Mouse (Mus musculus) limb, embryonic 12.5 days (tissue): ENCODE measurements at regions not wholly inside any gene's neighbourhood (a gene's known extent, or its start where the extent isn't known, plus 50 kb on each side); places are given as distances from the start of the nearest gene placed in this dataset.

Experiments used
- ATAC-seq: fragments of 200-750 bp; cut with Nextera tagmentation; 2 replicates; pipeline ENCODE4 v1.8.0; 2017; ENCODE audit warnings: low read depth, moderate TSS enrichment; ENCODE audit not compliant: insufficient number of reproducible peaks, insufficient read depth, low FRiP score, low TSS enrichment
- H3K27ac ChIP-seq: fragments of 300-500 bp; sonication (generic); 2 replicates; pipeline ENCODE4 v1.5.1; 2016; ENCODE audit warnings: mild to moderate bottlenecking, moderate library complexity
- H3K27me3 ChIP-seq: fragments of 300-500 bp; sonication (generic); 2 replicates; pipeline ENCODE4 v1.6.1; 2016; ENCODE audit warnings: mild to moderate bottlenecking, moderate library complexity
- H3K36me3 ChIP-seq: fragments of 300-500 bp; sonication (generic); 2 replicates; pipeline ENCODE4 v1.6.1; 2016; ENCODE audit warnings: mild to moderate bottlenecking, moderate library complexity
- H3K4me1 ChIP-seq: fragments of 300-500 bp; sonication (generic); replicated peaks from 2 replicates; pipeline ENCODE4 v1.6.1; 2016
- H3K4me2 ChIP-seq: fragments of 300-500 bp; sonication (generic); 2 replicates; pipeline ENCODE4 v1.6.1; 2016; ENCODE audit warnings: mild to moderate bottlenecking, moderate library complexity
- H3K4me3 ChIP-seq: fragments of 300-500 bp; sonication (generic); replicated peaks from 2 replicates; pipeline ENCODE4 v1.5.1; 2016; ENCODE audit warnings: mild to moderate bottlenecking
- H3K9ac ChIP-seq: fragments of 300-500 bp; sonication (generic); replicated peaks from 2 replicates; pipeline ENCODE4 v1.6.1; 2016; ENCODE audit warnings: mild to moderate bottlenecking, moderate library complexity
- H3K9me3 ChIP-seq: fragments of 300-500 bp; sonication (generic); 2 replicates; pipeline ENCODE4 v1.6.1; 2016; ENCODE audit warnings: mild to moderate bottlenecking, moderate library complexity
- WGBS: fragments of 180-500 bp; shearing (Covaris S2); methylation state at CpG from one replicate; pipeline ENCODE4 v1.1.7; 2016; 5-methylcytosine and 5-hydroxymethylcytosine counted together

GRCm38 (mm10) chr2:79585022-79585774, 50.0 kb upstream of the Itprid2 start:
- 49% methylated on average over 7 of the region's 7 CpGs for WGBS
- Histone ChIP-seq H3K4me3 (no peak overlapping the region), H3K27me3 (no peaks in the 10 kb centered on the region), H3K36me3 (no peaks in the 10 kb centered on the region), H3K9ac (no peak overlapping the region), H3K4me1 (peaks cover 8% of the 10 kb centered on the region; the same call in 1 of the 2 replicates), H3K4me2 (no peak overlapping the region), H3K27ac (no peak overlapping the region), H3K9me3 (no peaks in the 10 kb centered on the region)
- ATAC-seq: no peak
